12 mouse cellular contexts compared by ENCODE assay signal in genomic region chr15:67045920-67046804, GRCm38 (mm10).
DNase-seq lines count a peak whose midpoint lies in the region; ATAC-seq and TF ChIP-seq lines count a peak whose summit lies in the region.
"Had no signal": no experiment of that assay in that cellular context is flagged by ENCODE, and none has a peak within 500 bp of the region (broad histone marks: within the 10 kb centered on the region; RNA-seq: fewer than 3 reads in every experiment).

No protein-coding gene starts in this region.

- H3ac ChIP-seq in C2C12 (ENCODE audit: control insufficient read depth, insufficient read length, low read depth): no peak overlapping the region

- H3K27me3 ChIP-seq in heart, adult 2 months (ENCODE audit: control insufficient read depth, insufficient read depth, low read length): no peaks in the 10 kb centered on the region
- no peaks in the 10 kb centered on the region for H3K27me3 ChIP-seq in C2C12 (ENCODE audit: control insufficient read depth, insufficient read depth, insufficient read length)
- H3K27me3 ChIP-seq in intestine, embryonic 16.5 days (replicated peaks; ENCODE audit: control insufficient read depth, insufficient read depth, low read length): no peaks in the 10 kb centered on the region
- H3K27me3 ChIP-seq in limb, embryonic 11.5 days (ENCODE audit: control insufficient read depth, insufficient read depth, low read length): no peaks in the 10 kb centered on the region
- H3K27me3 ChIP-seq: hindbrain, embryonic 12.5 days had no signal

- no peak overlapping the region for H3K9ac ChIP-seq in heart, adult 2 months (ENCODE audit: low read depth, low read length)
- 0 out of 2 replicates have a peak overlapping the region, but pooled peaks have one; percentile 35 for H3K9ac ChIP-seq in intestine, embryonic 16.5 days (ENCODE audit: low read depth, low read length)
- H3K9ac ChIP-seq in limb, embryonic 11.5 days (ENCODE audit: low read length): no peak overlapping the region
- H3K9ac ChIP-seq: hindbrain, embryonic 12.5 days; liver, embryonic 12.5 days had no signal

- no peaks in the 10 kb centered on the region for H3K79me2 ChIP-seq in heart, adult 2 months (replicated peaks; ENCODE audit: control insufficient read depth, insufficient read depth, low read length)
- no peaks in the 10 kb centered on the region for H3K79me2 ChIP-seq in C2C12 (ENCODE audit: control insufficient read depth, insufficient read depth)

- ATAC-seq in intestine, embryonic 16.5 days: peak; percentile 41
- ATAC-seq in limb, embryonic 11.5 days (ENCODE audit: insufficient number of reproducible peaks, low FRiP score, low TSS enrichment, low read depth): no peak
- ATAC-seq: liver, embryonic 12.5 days had no signal

- no peak for TF ChIP-seq POLR2A in heart, adult 2 months (IDR thresholded peaks at IDR 0.05; ENCODE audit: insufficient read depth, low read depth, low read length)

- peak overlapping the region; percentile 6; the same call in 1 of the 2 replicates for H3K27ac ChIP-seq in heart, adult 2 months
- peak overlapping the region; percentile 87 for H3K27ac ChIP-seq in intestine, embryonic 16.5 days (ENCODE audit: low read length)
- H3K27ac ChIP-seq in limb, embryonic 11.5 days (replicated peaks; ENCODE audit: low read depth, low read length): no peak overlapping the region
- H3K27ac ChIP-seq: hindbrain, embryonic 12.5 days; layer of hippocampus, adult 2 months; liver, embryonic 12.5 days had no signal

- no peaks in the 10 kb centered on the region for H3K9me3 ChIP-seq in intestine, embryonic 16.5 days (ENCODE audit: control insufficient read depth, low read length)
- H3K9me3 ChIP-seq in limb, embryonic 11.5 days (ENCODE audit: control insufficient read depth, low read length): no peaks in the 10 kb centered on the region
- H3K9me3 ChIP-seq: hindbrain, embryonic 12.5 days; liver, embryonic 12.5 days had no signal

- intact Hi-C loops in heart, adult 2 months (cut with DNase I): no loop called here
- intact Hi-C loops in heart, postnatal 14 days (cut with DNase I): no loop called here

- DNase-seq in heart, adult 2 months: no peak
- no peak for DNase-seq in heart, postnatal 14 days
- peak; percentile 23 for DNase-seq in limb, embryonic 11.5 days (ENCODE audit: low spot score)
- no peak for DNase-seq in urinary bladder, postnatal 25 days (ENCODE audit: low spot score)
- DNase-seq in thymus, postnatal 0 days (ENCODE audit: low spot score): no peak
- no peak for DNase-seq in adrenal gland, postnatal 36 days
- DNase-seq: cerebellum, postnatal 25 days had no signal

- H3K36me3 ChIP-seq in heart, adult 2 months (ENCODE audit: control insufficient read depth, insufficient read depth, low read length): no peaks in the 10 kb centered on the region
- no peaks in the 10 kb centered on the region for H3K36me3 ChIP-seq in C2C12 (ENCODE audit: control insufficient read depth, insufficient read depth)
- no peaks in the 10 kb centered on the region for H3K36me3 ChIP-seq in intestine, embryonic 16.5 days (ENCODE audit: control insufficient read depth, insufficient read depth, low read length)
- H3K36me3 ChIP-seq in limb, embryonic 11.5 days (ENCODE audit: control insufficient read depth, insufficient read depth, low read length): no peaks in the 10 kb centered on the region
- H3K36me3 ChIP-seq: hindbrain, embryonic 12.5 days; liver, embryonic 12.5 days had no signal

- H3K4me1 ChIP-seq in heart, adult 2 months (ENCODE audit: control insufficient read depth, insufficient read depth, low read length): peaks cover 2% of the 10 kb centered on the region
- peaks cover 27% of the 10 kb centered on the region for H3K4me1 ChIP-seq in intestine, embryonic 16.5 days (ENCODE audit: control insufficient read depth, insufficient read depth, low read length)
- H3K4me1 ChIP-seq in limb, embryonic 11.5 days (ENCODE audit: control insufficient read depth, insufficient read depth, low read length): no peaks in the 10 kb centered on the region
- H3K4me1 ChIP-seq: hindbrain, embryonic 12.5 days had no signal

- no peak for TF ChIP-seq CTCF in heart, adult 2 months (IDR thresholded peaks at IDR 0.05)
- TF ChIP-seq CTCF in C2C12 (IDR thresholded peaks at IDR 0.05; ENCODE audit: control insufficient read depth, insufficient read depth, insufficient read length): no peak

- no peak overlapping the region for H3K4me2 ChIP-seq in intestine, embryonic 16.5 days (ENCODE audit: low read depth, low read length)
- no peak overlapping the region for H3K4me2 ChIP-seq in limb, embryonic 11.5 days (ENCODE audit: low read depth, severe bottlenecking)
- H3K4me2 ChIP-seq: hindbrain, embryonic 12.5 days; liver, embryonic 12.5 days had no signal

- no peaks in the 10 kb centered on the region for H3K79me3 ChIP-seq in C2C12 (ENCODE audit: low read depth)

- TF ChIP-seq EP300 in heart, adult 2 months (IDR thresholded peaks at IDR 0.05; ENCODE audit: insufficient read depth, low read depth, low read length): no peak

- no peak overlapping the region for H3K4me3 ChIP-seq in heart, adult 2 months
- no peak overlapping the region for H3K4me3 ChIP-seq in C2C12 (ENCODE audit: insufficient read depth, poor library complexity, severe bottlenecking)
- no peak overlapping the region for H3K4me3 ChIP-seq in intestine, embryonic 16.5 days (ENCODE audit: low read length)
- H3K4me3 ChIP-seq in limb, embryonic 11.5 days (ENCODE audit: low read depth, low read length): no peak overlapping the region
- H3K4me3 ChIP-seq: hindbrain, embryonic 12.5 days; layer of hippocampus, adult 2 months; liver, embryonic 12.5 days had no signal

- WGBS in heart, adult 2 months: 57% methylated on average over 12 of the region's 12 CpGs
- 54% methylated on average over 12 of the region's 12 CpGs for WGBS in intestine, embryonic 16.5 days
- WGBS in limb, embryonic 11.5 days: 83% methylated on average over 12 of the region's 12 CpGs

TF ChIP-seq in C2C12, 6 proteins besides CTCF, POLR2A, EP300 and RAD21:
- TF ChIP-seq FOSL1 (IDR thresholded peaks at IDR 0.05; ENCODE audit: insufficient read depth, low read length, poor library complexity, severe bottlenecking): no peak
- TF ChIP-seq CEBPB (IDR thresholded peaks at IDR 0.05; ENCODE audit: low read depth): no peak
- no peak for TF ChIP-seq MAX (IDR thresholded peaks at IDR 0.05)
- TF ChIP-seq MYOG (IDR thresholded peaks at IDR 0.05; ENCODE audit: control insufficient read depth, extremely low read depth, insufficient read length): no peak
- TF ChIP-seq MYOD1 (IDR thresholded peaks at IDR 0.05; ENCODE audit: control insufficient read depth, insufficient read length, low read depth): peak; percentile 58
- no peak for TF ChIP-seq USF1 (IDR thresholded peaks at IDR 0.05; ENCODE audit: low read depth)
TF ChIP-seq in C2C12: peak in this region for 1.
